Mouse (Mus musculus): ENCODE results near the gene Gpr19.

GRCm38 (mm10) chr6:134928096-134928888, 29.9 kb upstream of the Gpr19 start:
- TF ChIP-seq CTCF (IDR thresholded peaks at IDR 0.05; ENCODE audit: borderline replicate concordance, control insufficient read depth, extremely low read depth, insufficient read depth, low read length, poor library complexity) (no peak), POLR2A (IDR thresholded peaks at IDR 0.05; ENCODE audit: control insufficient read depth, extremely low read depth, insufficient read depth, low read length, poor library complexity) (peak; percentile 70)
